Mouse (Mus musculus): Measurements from ENCODE around the gene Trir. TPM values are rescaled to one million over a fixed set of nuclear protein-coding genes. Genes with fewer than 3 reads are reported as not detected.

Gene Trir
- polyA plus RNA-seq, 1 experiment from 2014 or later = 180 TPM

DNA sequence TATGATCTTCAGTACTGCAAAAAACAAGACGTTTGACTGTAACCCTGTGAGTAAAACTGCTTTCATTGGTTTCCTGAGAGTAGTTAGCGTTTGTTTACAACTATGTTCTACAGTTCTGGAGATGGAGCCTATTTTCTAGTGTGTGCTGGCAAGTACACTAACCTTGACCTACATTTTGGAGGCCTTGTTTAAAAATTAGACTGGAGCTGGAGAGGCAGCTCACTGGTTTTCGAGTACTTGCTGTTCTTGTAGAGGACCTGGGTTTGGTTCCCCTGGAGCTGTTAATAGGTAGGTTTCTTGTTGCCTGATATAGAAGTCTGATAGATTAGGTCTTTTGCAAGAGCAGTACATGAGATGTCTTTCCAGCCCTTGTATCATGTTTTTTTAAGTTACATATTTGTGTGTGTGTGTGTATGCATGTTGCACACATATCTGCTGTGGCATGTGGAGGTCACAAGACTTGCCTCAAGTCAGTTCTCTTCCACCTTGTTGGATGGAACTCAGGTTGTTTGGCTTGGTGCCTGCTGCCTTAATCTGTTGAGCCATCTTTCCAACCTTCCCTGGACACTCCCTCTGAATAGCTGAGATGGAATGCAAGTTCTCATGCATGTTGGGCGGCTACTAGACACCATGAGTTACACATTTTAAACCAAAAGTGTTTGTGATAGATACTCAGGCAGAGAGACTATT is 6.1 kb downstream of the Trir start:
- H3K9me3 ChIP-seq = no peaks in the 10 kb centered on the region
- no peak overlapping the region for H3K4me2 ChIP-seq (replicated peaks)
- H3K27ac ChIP-seq = no peak overlapping the region
- peaks cover 46% of the 10 kb centered on the region for H3K36me3 ChIP-seq
- 88% methylated on average over 4 of the region's 4 CpGs for WGBS
- peaks cover 30% of the 10 kb centered on the region for H3K4me1 ChIP-seq
- H3K4me3 ChIP-seq = no peak overlapping the region
- no peaks in the 10 kb centered on the region for H3K27me3 ChIP-seq (replicated peaks)
- no peak overlapping the region for H3K9ac ChIP-seq
- no peak for ATAC-seq (ENCODE audit: low FRiP score, low read depth)

DNA sequence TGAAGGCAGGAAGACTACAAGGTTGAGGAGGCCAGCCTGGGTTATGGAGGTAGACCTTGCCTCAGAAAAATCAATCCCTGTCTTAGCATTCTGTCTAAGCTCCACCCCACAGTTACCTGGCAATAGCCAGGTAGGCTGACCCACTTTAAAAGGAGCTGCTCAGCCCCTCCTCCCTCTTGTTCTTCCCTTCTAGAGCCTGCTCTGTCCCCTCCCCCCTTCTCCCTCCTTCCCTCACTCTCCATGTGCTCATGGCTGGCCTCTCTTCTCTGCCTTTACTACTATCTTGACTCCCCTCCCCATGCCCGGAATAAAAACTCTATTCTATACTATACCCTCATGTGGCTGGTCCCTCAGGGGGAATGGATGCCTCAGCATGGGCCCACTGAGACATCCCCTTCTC is 7.2 kb downstream of the Trir start:
- Histone ChIP-seq H3K27me3 (replicated peaks) (no peaks in the 10 kb centered on the region), H3K9me3 (no peaks in the 10 kb centered on the region), H3K36me3 (peaks cover 46% of the 10 kb centered on the region), H3K27ac (no peak overlapping the region), H3K4me1 (peaks cover 30% of the 10 kb centered on the region), H3K4me2 (replicated peaks) (no peak overlapping the region), H3K4me3 (no peak overlapping the region), H3K9ac (no peak overlapping the region)
- 60% methylated on average over 1 of the region's 1 CpGs for WGBS
- ATAC-seq (ENCODE audit: low FRiP score, low read depth) = no peak

DNA sequence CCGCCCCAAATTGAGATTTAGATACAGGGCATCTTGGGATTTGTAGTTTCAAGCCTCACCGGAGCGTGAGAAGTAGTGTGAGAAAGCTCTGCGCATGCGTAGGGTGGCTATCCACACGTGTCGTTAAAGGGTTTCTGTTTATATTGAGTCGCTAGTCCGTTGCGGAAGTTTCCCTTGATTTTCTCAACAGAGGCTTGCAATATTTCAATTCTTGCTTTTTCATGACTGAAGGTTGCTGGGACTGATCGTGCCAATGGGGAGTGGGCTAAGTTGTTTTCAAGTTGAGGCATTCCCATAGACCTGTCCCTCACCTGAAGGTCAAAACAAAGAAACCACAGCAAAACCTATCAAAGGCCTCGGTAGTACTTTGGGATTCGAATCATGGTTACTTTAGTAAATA is 8.1 kb downstream of the Trir start:
- no peak overlapping the region for H3K27ac ChIP-seq
- H3K4me1 ChIP-seq = peaks cover 30% of the 10 kb centered on the region
- no peak for ATAC-seq (ENCODE audit: low FRiP score, low read depth)
- peak overlapping the region; percentile 89; the same call in 1 of the 2 replicates for H3K4me3 ChIP-seq
- H3K4me2 ChIP-seq (replicated peaks) = peak overlapping the region; percentile 84
- 5% methylated on average over 13 of the region's 13 CpGs for WGBS
- H3K27me3 ChIP-seq (replicated peaks) = no peaks in the 10 kb centered on the region
- no peak overlapping the region for H3K9ac ChIP-seq
- no peaks in the 10 kb centered on the region for H3K9me3 ChIP-seq
- H3K36me3 ChIP-seq = peaks cover 39% of the 10 kb centered on the region

DNA sequence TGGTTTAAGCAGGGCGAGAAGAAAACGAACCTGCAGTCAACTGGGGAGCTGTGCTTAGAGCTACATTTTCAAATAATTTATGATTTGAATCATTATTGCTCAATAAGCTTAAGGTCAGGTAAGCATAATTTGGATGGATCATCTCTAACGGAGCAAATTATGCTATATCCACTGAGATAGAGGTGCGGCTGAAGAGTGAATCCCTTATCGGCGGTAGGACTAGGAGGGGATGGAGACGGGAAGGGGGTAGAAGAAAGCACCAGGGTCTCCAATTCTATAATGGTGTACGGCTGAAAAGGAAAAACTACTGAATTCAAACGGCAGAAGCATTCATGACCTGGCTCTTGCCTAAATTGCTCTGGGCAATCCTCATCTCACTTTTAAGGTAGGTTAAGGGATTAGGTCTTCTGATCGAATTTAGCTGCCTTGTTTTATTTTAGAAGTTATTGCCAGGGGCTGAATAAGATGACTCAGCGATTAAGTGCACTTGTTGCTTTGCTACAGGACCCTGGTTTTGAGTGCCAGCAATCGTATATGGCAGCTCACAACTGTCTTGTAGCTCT is 8.6 kb downstream of the Trir start:
- WGBS = 8% methylated on average over 12 of the region's 12 CpGs
- no peak overlapping the region for H3K27ac ChIP-seq
- H3K9me3 ChIP-seq = no peaks in the 10 kb centered on the region
- peak overlapping the region; percentile 89 for H3K4me3 ChIP-seq
- no peaks in the 10 kb centered on the region for H3K27me3 ChIP-seq (replicated peaks)
- ATAC-seq (ENCODE audit: low FRiP score, low read depth) = no peak
- peak overlapping the region; percentile 69; the same call in 1 of the 2 replicates for H3K9ac ChIP-seq
- peaks cover 30% of the 10 kb centered on the region for H3K4me1 ChIP-seq
- H3K36me3 ChIP-seq = peaks cover 37% of the 10 kb centered on the region
- peak overlapping the region; percentile 84 for H3K4me2 ChIP-seq (replicated peaks)

DNA sequence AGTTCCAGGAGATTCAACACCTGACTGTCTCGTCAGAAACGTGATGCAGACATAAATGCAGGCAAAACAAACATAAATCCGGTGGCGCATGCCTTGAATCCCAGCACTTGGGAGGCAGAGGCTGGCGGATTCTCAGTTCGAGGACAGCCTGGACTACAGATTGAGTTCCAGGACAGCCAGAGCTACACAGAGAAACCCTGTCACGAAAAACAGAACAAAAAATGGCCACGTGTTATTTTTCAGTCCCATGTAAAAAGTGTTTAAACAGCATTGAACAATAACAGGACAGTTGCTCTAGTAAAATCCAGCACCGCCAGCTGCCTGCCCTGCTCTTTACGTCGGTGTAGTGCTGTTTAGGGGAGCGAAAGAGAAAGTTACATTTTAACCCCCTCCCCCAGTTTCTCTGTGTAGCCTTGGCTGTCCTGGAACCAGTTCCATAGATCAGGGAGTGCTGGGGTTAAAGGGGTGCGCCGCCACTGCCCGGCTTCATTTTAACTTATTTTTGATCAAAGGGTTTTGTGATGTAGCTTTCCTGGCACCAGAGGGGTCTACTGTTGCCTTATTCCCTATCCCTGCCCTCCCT is 9.2 kb downstream of the Trir start:
- H3K27ac ChIP-seq = no peak overlapping the region
- no peak; the same call in 1 of the 2 replicates for ATAC-seq (ENCODE audit: low FRiP score, low read depth)
- H3K27me3 ChIP-seq (replicated peaks) = no peaks in the 10 kb centered on the region
- H3K9ac ChIP-seq = peak overlapping the region; percentile 69
- H3K4me1 ChIP-seq = peaks cover 30% of the 10 kb centered on the region
- H3K4me2 ChIP-seq (replicated peaks) = peak overlapping the region; percentile 84
- WGBS = 2% methylated on average over 15 of the region's 15 CpGs
- H3K4me3 ChIP-seq = peak overlapping the region; percentile 89
- peaks cover 38% of the 10 kb centered on the region for H3K36me3 ChIP-seq
- H3K9me3 ChIP-seq = no peaks in the 10 kb centered on the region

DNA sequence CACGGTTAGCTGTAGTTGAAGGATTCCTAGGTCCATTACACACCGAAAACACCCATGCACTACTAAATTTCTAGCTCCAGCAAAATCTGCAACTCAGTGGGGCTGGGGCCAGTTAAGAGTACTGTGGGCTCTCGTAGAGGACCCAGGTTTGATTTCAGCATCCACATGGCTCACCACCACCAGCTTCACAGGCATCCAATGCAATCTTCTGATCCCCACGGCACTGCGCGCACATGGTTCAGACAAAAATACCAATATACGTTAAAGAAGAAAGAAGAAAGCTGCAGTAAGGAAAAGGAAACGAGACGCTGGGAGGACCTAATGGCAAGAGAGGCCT is 9.7 kb downstream of the Trir start:
- Histone ChIP-seq H3K36me3 (peaks cover 39% of the 10 kb centered on the region), H3K9me3 (no peaks in the 10 kb centered on the region), H3K27me3 (replicated peaks) (no peaks in the 10 kb centered on the region), H3K27ac (no peak overlapping the region), H3K4me1 (peaks cover 30% of the 10 kb centered on the region), H3K4me2 (replicated peaks) (peak overlapping the region; percentile 84), H3K9ac (peak overlapping the region; percentile 69), H3K4me3 (peak overlapping the region; percentile 89)
- peak; percentile 23 for ATAC-seq (ENCODE audit: low FRiP score, low read depth)
- WGBS = 0% methylated on average over 9 of the region's 9 CpGs

DNA sequence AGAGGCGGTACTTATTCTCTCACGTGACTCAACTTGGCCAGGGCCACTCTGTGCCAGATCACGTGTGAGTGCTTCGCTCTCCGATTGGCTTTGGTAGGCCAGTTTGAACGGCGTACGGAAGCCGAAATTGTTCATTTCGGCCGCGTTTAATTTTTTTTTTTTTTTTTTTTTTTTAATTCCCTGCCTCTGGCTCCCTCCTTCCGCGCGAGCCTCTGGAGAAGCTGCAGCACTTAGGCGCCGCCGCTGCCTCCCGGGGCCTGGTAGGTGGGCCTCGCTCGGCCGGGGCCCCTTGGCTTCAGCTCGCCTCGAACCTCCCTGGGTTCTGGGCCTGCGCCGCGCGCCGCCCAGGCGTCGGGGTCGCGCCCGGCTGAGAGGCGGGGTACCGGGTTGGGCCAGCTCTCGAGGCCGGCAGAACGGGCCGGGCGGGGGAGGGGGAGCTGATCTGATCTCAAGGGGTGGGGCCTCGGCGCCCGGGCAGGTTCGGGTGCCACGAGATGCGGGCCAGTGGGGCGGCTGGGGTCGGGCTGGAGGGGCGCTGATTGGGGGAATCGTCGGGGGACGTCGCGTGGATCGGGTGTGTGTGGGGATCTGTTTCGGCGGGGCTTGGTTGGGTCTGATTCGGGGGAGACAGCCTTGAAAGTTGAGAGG is 10.2 kb downstream of the Trir start, which contains the start of gene Tnpo2:
Gene Tnpo2 (plus strand): TSS at position 198 of the 648 bp plus-strand sequence.
- Histone ChIP-seq H3K9me3 (no peaks in the 10 kb centered on the region), H3K36me3 (peaks cover 39% of the 10 kb centered on the region), H3K4me2 (replicated peaks) (peak within 1 kb of the TSS; percentile 99), H3K9ac (peak within 1 kb of the TSS; percentile 95), H3K4me1 (peaks cover 30% of the 10 kb centered on the region), H3K27ac (peak within 1 kb of the TSS; percentile 98), H3K27me3 (replicated peaks) (no peaks in the 10 kb centered on the region), H3K4me3 (peak within 1 kb of the TSS; percentile 89)
- WGBS = under 1% methylated on average over 59 of the region's 59 CpGs
- ATAC-seq (ENCODE audit: low FRiP score, low read depth) = peak; percentile 92

DNA sequence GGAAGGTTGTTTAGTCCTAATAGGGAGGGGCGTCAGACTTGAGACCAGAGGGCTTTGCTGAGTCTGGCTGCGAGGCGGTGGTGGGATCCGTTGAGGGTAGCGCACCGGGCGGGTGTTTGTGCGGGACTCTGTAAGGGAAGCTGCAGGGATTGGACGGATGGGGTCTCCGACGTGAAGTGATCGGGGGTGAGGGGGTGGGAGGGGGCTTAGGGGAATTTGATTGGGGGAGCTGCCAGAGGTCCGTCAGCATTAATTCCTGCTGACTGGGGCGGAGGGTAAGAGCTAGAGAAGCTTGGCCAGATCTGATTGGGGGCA is 10.7 kb downstream of the Trir start:
- under 1% methylated on average over 14 of the region's 14 CpGs for WGBS
- Histone ChIP-seq H3K4me3 (peak overlapping the region; percentile 89), H3K9me3 (no peaks in the 10 kb centered on the region), H3K4me1 (peaks cover 30% of the 10 kb centered on the region), H3K4me2 (replicated peaks) (peak overlapping the region; percentile 99), H3K27me3 (replicated peaks) (no peaks in the 10 kb centered on the region), H3K27ac (peak overlapping the region; percentile 98), H3K36me3 (peaks cover 39% of the 10 kb centered on the region), H3K9ac (peak overlapping the region; percentile 95)
- ATAC-seq (ENCODE audit: low FRiP score, low read depth) = peak; percentile 75

DNA sequence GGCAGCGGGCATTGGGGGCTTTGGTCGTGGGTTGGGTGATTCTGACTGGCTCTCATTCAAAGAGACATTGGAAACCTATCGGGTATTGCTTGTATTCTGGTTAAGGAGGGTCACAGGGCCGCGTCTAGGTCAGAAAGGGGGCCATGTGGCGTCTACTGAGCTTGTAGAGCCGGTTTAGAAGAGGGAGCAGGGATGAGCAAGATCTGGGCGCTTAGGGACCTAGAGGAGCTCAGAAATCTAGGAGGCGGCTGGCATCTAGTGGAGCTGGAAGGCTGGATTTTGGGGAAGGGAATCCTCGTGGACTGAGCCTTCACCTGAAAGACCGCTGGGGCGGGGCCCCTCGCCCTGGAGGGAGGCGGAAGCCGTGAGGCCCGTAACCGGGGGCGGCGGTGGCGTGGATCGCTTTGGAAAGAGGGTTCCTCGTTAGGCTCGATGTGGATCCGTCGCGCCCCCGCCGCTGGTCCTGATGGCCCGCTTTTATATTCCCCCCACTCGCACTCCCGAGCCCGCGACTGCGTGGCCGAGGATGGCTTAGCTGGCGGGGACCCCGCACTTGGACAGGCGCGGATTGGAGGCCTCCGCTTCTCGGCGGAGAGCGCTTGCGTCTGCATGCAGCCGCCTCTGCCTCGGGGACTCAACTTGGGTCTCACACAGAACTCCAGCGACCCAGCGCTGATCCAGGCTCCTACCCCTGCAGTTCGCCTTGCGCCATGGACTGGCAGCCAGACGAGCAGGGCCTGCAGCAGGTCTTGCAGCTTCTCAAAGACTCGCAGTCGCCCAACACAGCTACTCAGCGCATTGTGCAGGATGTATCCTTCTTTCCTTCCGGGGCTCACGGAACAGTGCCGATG is 11.3 kb downstream of the Trir start:
- H3K4me1 ChIP-seq = peaks cover 30% of the 10 kb centered on the region
- peaks cover 35% of the 10 kb centered on the region for H3K36me3 ChIP-seq
- peak overlapping the region; percentile 95 for H3K9ac ChIP-seq
- no peak for ATAC-seq (ENCODE audit: low FRiP score, low read depth)
- peak overlapping the region; percentile 99 for H3K4me2 ChIP-seq (replicated peaks)
- no peaks in the 10 kb centered on the region for H3K9me3 ChIP-seq
- H3K4me3 ChIP-seq = peak overlapping the region; percentile 89
- WGBS = under 1% methylated on average over 57 of the region's 57 CpGs
- no peaks in the 10 kb centered on the region for H3K27me3 ChIP-seq (replicated peaks)
- H3K27ac ChIP-seq = peak overlapping the region; percentile 98

DNA sequence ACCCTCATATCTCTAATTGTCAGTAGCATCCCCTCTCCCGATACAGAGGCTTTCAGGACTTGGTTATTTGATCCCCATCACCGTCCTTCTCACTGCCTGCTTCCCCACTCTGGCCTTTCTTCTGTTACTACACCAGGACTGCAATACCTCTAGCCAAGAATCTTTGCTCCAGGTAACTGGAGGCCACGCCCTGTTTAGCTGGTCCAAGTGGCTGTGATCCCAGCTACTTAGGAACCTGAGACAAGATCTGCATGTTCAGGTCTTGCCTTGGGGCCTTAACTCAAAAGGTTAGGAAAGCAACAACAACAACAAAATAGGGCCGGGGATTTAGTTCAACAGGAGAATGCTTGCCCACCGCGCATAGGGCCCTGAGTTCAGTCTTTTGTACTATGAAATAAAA is 17.0 kb downstream of the Trir start:
- no peaks in the 10 kb centered on the region for H3K27me3 ChIP-seq (replicated peaks)

DNA sequence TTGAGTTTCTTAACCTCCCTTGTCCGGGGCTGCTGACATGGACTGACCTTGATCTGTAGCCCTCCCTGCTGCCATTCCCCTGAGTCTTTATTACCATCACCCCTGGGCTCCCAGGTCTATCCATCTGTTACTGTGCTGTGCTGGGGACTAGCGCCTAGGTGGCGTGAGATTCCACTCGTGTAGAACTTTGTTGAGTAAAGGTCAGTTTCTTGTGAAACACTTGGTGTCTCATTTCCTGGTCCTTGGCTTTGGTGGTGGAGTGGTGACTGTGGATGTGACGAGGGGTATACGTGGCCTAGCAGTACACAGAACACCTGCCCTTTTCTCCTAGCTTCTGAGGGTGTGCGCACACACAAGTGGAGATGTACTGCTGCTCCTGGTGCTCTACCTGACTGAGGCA is 30.7 kb downstream of the Trir start:
- H3K27ac ChIP-seq = no peak overlapping the region
- H3K9me3 ChIP-seq = no peaks in the 10 kb centered on the region
- H3K27me3 ChIP-seq (replicated peaks) = no peaks in the 10 kb centered on the region
- no peak overlapping the region for H3K4me2 ChIP-seq (replicated peaks)
- peaks cover 17% of the 10 kb centered on the region for H3K4me1 ChIP-seq
- no peak for ATAC-seq (ENCODE audit: low FRiP score, low read depth)
- H3K9ac ChIP-seq = no peak overlapping the region
- H3K4me3 ChIP-seq = no peak overlapping the region
- 84% methylated on average over 7 of the region's 7 CpGs for WGBS
- H3K36me3 ChIP-seq = peaks cover 50% of the 10 kb centered on the region

More for the DNA sequence above, 17.0 kb downstream of the Trir start:
- no peak overlapping the region for H3K4me3 ChIP-seq
- peaks cover 7% of the 10 kb centered on the region for H3K4me1 ChIP-seq
- H3K9ac ChIP-seq = no peak overlapping the region
- no peak overlapping the region for H3K4me2 ChIP-seq (replicated peaks)
- peaks cover 80% of the 10 kb centered on the region for H3K36me3 ChIP-seq
- 96% methylated on average over 6 of the region's 6 CpGs for WGBS
- ATAC-seq (ENCODE audit: low FRiP score, low read depth) = no peak
- no peak overlapping the region for H3K27ac ChIP-seq
- H3K9me3 ChIP-seq = no peaks in the 10 kb centered on the region
